Comparison of ENCODE assay signal across 18 mouse cellular contexts in the genomic region with DNA sequence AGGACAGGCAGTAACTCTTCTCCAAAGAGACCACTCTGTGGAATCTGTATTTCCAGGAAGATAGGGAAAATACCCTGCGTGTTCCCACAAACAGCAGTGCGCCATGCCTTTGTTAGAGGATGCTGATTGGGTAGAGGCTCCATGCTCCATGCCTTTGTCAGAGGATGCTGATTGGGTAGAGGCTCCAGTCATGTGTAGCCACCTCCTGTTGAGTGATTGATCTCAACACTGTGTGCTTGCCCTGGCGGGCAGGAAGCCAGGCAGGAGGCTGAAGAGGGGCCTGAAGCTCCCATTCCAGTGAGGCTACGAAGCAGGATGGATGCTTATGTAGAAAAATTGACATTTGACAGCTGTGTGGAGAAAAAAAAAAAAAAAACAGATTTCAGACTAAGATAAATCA.
DNase-seq lines count a peak whose midpoint lies in the region; ATAC-seq and TF ChIP-seq lines count a peak whose summit lies in the region.
"Had no signal": no experiment of that assay in that cellular context is flagged by ENCODE, and none has a peak within 500 bp of the region (broad histone marks: within the 10 kb centered on the region; RNA-seq: fewer than 3 reads in every experiment).

No protein-coding gene starts in this region.

- intact Hi-C loops in left cerebral cortex, postnatal 14 days (cut with DNase I): no loop called here

- DNase-seq in neural tube, embryonic 10.5 days (ENCODE audit: extremely low spot score, low spot score): peak; percentile 22
- DNase-seq in forebrain, embryonic 11.5 days (ENCODE audit: low spot score): peak; percentile 48
- peak; percentile 21 for DNase-seq in midbrain, postnatal 0 days (ENCODE audit: low spot score)
- no peak for DNase-seq in left cerebral cortex, postnatal 14 days (ENCODE audit: low spot score in 2 of 2)
- no peak for DNase-seq in cerebellum, adult 9-11 months
- DNase-seq: adrenal gland, postnatal 14 days; cerebellum, adult 9-10 months; heart, adult 2 months; kidney, postnatal 36 days; lung, postnatal 10 days; thymus, adult 18-20 months had no signal

- H3K4me2 ChIP-seq in neural tube, embryonic 15.5 days: no peak overlapping the region
- H3K4me2 ChIP-seq in forebrain, embryonic 11.5 days (ENCODE audit: low read depth, low read length, severe bottlenecking): no peak overlapping the region
- H3K4me2 ChIP-seq in hindbrain, embryonic 12.5 days (replicated peaks): no peak overlapping the region
- H3K4me2 ChIP-seq in midbrain, postnatal 0 days (ENCODE audit: low read depth, low read length, poor library complexity, severe bottlenecking): no peak overlapping the region
- H3K4me2 ChIP-seq: embryonic facial prominence, embryonic 13.5 days had no signal

- no peak overlapping the region for H3K27ac ChIP-seq in neural tube, embryonic 15.5 days (replicated peaks)
- H3K27ac ChIP-seq in forebrain, embryonic 11.5 days (ENCODE audit: low read depth, low read length): no peak overlapping the region
- H3K27ac ChIP-seq in hindbrain, embryonic 12.5 days: no peak overlapping the region
- H3K27ac ChIP-seq in midbrain, postnatal 0 days (ENCODE audit: low read depth, low read length): no peak overlapping the region
- H3K27ac ChIP-seq: embryonic facial prominence, embryonic 13.5 days; heart, adult 2 months; liver, embryonic 14.5 days had no signal

- H3K4me3 ChIP-seq in neural tube, embryonic 15.5 days (replicated peaks): no peak overlapping the region
- H3K4me3 ChIP-seq in forebrain, embryonic 11.5 days (ENCODE audit: low read depth, low read length): no peak overlapping the region
- H3K4me3 ChIP-seq in hindbrain, embryonic 12.5 days: no peak overlapping the region
- no peak overlapping the region for H3K4me3 ChIP-seq in midbrain, postnatal 0 days (ENCODE audit: low read depth, low read length)
- H3K4me3 ChIP-seq: embryonic facial prominence, embryonic 13.5 days; heart, adult 2 months; megakaryocyte, embryonic 14.5 days had no signal

- H3K9me3 ChIP-seq in neural tube, embryonic 15.5 days (replicated peaks): no peaks in the 10 kb centered on the region
- H3K9me3 ChIP-seq in forebrain, embryonic 11.5 days (ENCODE audit: control insufficient read depth, low read length): no peaks in the 10 kb centered on the region
- no peaks in the 10 kb centered on the region for H3K9me3 ChIP-seq in hindbrain, embryonic 12.5 days (replicated peaks)
- H3K9me3 ChIP-seq in midbrain, postnatal 0 days (ENCODE audit: low read length): no peaks in the 10 kb centered on the region
- H3K9me3 ChIP-seq: embryonic facial prominence, embryonic 13.5 days had no signal

- 0 out of 2 replicates have a peak, but pooled peaks cover 6% of the 10 kb centered on the region for H3K4me1 ChIP-seq in neural tube, embryonic 15.5 days
- H3K4me1 ChIP-seq in forebrain, embryonic 11.5 days (replicated peaks; ENCODE audit: control insufficient read depth, insufficient read depth, low read length): peaks cover 5% of the 10 kb centered on the region; the same call in 1 of the 2 replicates
- H3K4me1 ChIP-seq in hindbrain, embryonic 12.5 days: peaks cover 4% of the 10 kb centered on the region
- H3K4me1 ChIP-seq in midbrain, postnatal 0 days (ENCODE audit: insufficient read depth, low read length): no peaks in the 10 kb centered on the region
- H3K4me1 ChIP-seq: embryonic facial prominence, embryonic 13.5 days; megakaryocyte, embryonic 14.5 days had no signal

- whole genome bisulfite sequencing in neural tube, embryonic 15.5 days: 57% methylated on average over 4 of the region's 4 CpGs
- whole genome bisulfite sequencing in forebrain, embryonic 11.5 days: 55% methylated on average over 4 of the region's 4 CpGs
- WGBS in hindbrain, embryonic 12.5 days: 45% methylated on average over 4 of the region's 4 CpGs
- 64% methylated on average over 4 of the region's 4 CpGs for WGBS in midbrain, postnatal 0 days

- no peak overlapping the region for H3K9ac ChIP-seq in neural tube, embryonic 15.5 days (replicated peaks)
- no peak overlapping the region for H3K9ac ChIP-seq in forebrain, embryonic 11.5 days (ENCODE audit: low read length)
- no peak overlapping the region for H3K9ac ChIP-seq in hindbrain, embryonic 12.5 days
- H3K9ac ChIP-seq in midbrain, postnatal 0 days (replicated peaks; ENCODE audit: low read length, poor library complexity, severe bottlenecking): no peak overlapping the region
- H3K9ac ChIP-seq: embryonic facial prominence, embryonic 13.5 days; liver, embryonic 14.5 days had no signal

- no peaks in the 10 kb centered on the region for H3K27me3 ChIP-seq in neural tube, embryonic 15.5 days (replicated peaks)
- H3K27me3 ChIP-seq in forebrain, embryonic 11.5 days (ENCODE audit: control insufficient read depth, insufficient read depth, low read length): no peaks in the 10 kb centered on the region
- H3K27me3 ChIP-seq in hindbrain, embryonic 12.5 days: no peaks in the 10 kb centered on the region
- no peaks in the 10 kb centered on the region for H3K27me3 ChIP-seq in midbrain, postnatal 0 days (ENCODE audit: insufficient read depth, low read length)
- H3K27me3 ChIP-seq: embryonic facial prominence, embryonic 13.5 days; megakaryocyte, embryonic 14.5 days had no signal

- no peaks in the 10 kb centered on the region for H3K36me3 ChIP-seq in neural tube, embryonic 15.5 days
- H3K36me3 ChIP-seq in forebrain, embryonic 11.5 days (ENCODE audit: control insufficient read depth, insufficient read depth, low read length): no peaks in the 10 kb centered on the region
- H3K36me3 ChIP-seq in hindbrain, embryonic 12.5 days: no peaks in the 10 kb centered on the region
- no peaks in the 10 kb centered on the region for H3K36me3 ChIP-seq in midbrain, postnatal 0 days (ENCODE audit: insufficient read depth, low read length)
- H3K36me3 ChIP-seq: embryonic facial prominence, embryonic 13.5 days had no signal

- TF ChIP-seq CTCF in midbrain, postnatal 0 days (IDR thresholded peaks at IDR 0.05): no peak

- no peak for ATAC-seq in neural tube, embryonic 15.5 days (ENCODE audit: low FRiP score)
- peak; percentile 81 for ATAC-seq in forebrain, embryonic 11.5 days (replicated peaks; ENCODE audit: low FRiP score)
- ATAC-seq in hindbrain, embryonic 12.5 days (ENCODE audit: low FRiP score): peak; percentile 77; the same call in 1 of the 2 replicates
- no peak for ATAC-seq in midbrain, postnatal 0 days (ENCODE audit: low FRiP score)
- no peak for ATAC-seq in granulocyte monocyte progenitor cell, adult 5-6 weeks (replicated peaks; ENCODE audit: poor library complexity, severe bottlenecking)
- ATAC-seq: intestine, embryonic 16.5 days had no signal

Comparison
In these comparisons a context has a peak if more than half of its experiments do, and no peak if none do; other contexts are left out.
1. DNase-seq: peak in neural tube, embryonic 10.5 days (single experiment), forebrain, embryonic 11.5 days (single experiment) and midbrain, postnatal 0 days (single experiment); none in left cerebral cortex, postnatal 14 days (0 of 2) and cerebellum, adult 9-11 months (single experiment).
2. ATAC-seq: peak in forebrain, embryonic 11.5 days (single experiment) and hindbrain, embryonic 12.5 days (single experiment); none in neural tube, embryonic 15.5 days (single experiment), midbrain, postnatal 0 days (single experiment) and granulocyte monocyte progenitor cell, adult 5-6 weeks (single experiment).